In genomic region chr11:78827546-78827945, GRCm38 (mm10) we compare ENCODE assay signal across 8 mouse cellular contexts. TPM values are rescaled to one million over a fixed set of nuclear protein-coding genes. Genes with fewer than 3 reads are reported as not detected.
DNase-seq lines count a peak whose midpoint lies in the region; ATAC-seq lines count a peak whose summit lies in the region.

No protein-coding gene starts in this region.

- H3K4me2 ChIP-seq in hindbrain, embryonic 11.5 days (replicated peaks; ENCODE audit: low read depth, low read length): no peak overlapping the region
- peak overlapping the region; percentile 67 for H3K4me2 ChIP-seq in forebrain, embryonic 12.5 days
- peak overlapping the region; percentile 47; the same call in 1 of the 2 replicates for H3K4me2 ChIP-seq in midbrain, embryonic 11.5 days

- no peak for ATAC-seq in hindbrain, embryonic 11.5 days (ENCODE audit: low FRiP score)
- 0 out of 2 replicates have a peak, but pooled peaks have one; percentile 1 for ATAC-seq in forebrain, embryonic 12.5 days (ENCODE audit: low FRiP score)
- no peak for ATAC-seq in midbrain, embryonic 11.5 days (ENCODE audit: low FRiP score)
- ATAC-seq in granulocyte monocyte progenitor cell, adult 5-6 weeks (replicated peaks; ENCODE audit: poor library complexity, severe bottlenecking): no peak

- H3K9me3 ChIP-seq in hindbrain, embryonic 10.5 days: no peaks in the 10 kb centered on the region
- no peaks in the 10 kb centered on the region for H3K9me3 ChIP-seq in hindbrain, embryonic 11.5 days (ENCODE audit: control insufficient read depth, low read length)
- no peaks in the 10 kb centered on the region for H3K9me3 ChIP-seq in forebrain, embryonic 12.5 days
- no peaks in the 10 kb centered on the region for H3K9me3 ChIP-seq in midbrain, embryonic 11.5 days (ENCODE audit: control insufficient read depth, low read length)

- no peak for DNase-seq in hindbrain, embryonic 10.5 days (ENCODE audit: low spot score)
- no peak for DNase-seq in hindbrain, embryonic 11.5 days (ENCODE audit: low spot score)
- DNase-seq in ES-CJ7 (ENCODE audit: low read depth, low spot score): peak; percentile 35
- no peak for DNase-seq in midbrain, embryonic 11.5 days (ENCODE audit: low spot score, missing footprints)
- DNase-seq in embryo, embryonic 10 days (ENCODE audit: low spot score): no peak
- no peak for DNase-seq in embryo, embryonic 10.5 days (ENCODE audit: low spot score)

- no peaks in the 10 kb centered on the region for H3K27me3 ChIP-seq in hindbrain, embryonic 10.5 days (ENCODE audit: insufficient read depth, poor library complexity, severe bottlenecking)
- no peaks in the 10 kb centered on the region for H3K27me3 ChIP-seq in hindbrain, embryonic 11.5 days (ENCODE audit: control insufficient read depth, insufficient read depth, low read length)
- H3K27me3 ChIP-seq in forebrain, embryonic 12.5 days: no peaks in the 10 kb centered on the region
- H3K27me3 ChIP-seq in midbrain, embryonic 11.5 days (ENCODE audit: control insufficient read depth, insufficient read depth, low read length): no peaks in the 10 kb centered on the region

- no peak overlapping the region for H3K9ac ChIP-seq in hindbrain, embryonic 11.5 days (ENCODE audit: low read depth, low read length)
- H3K9ac ChIP-seq in forebrain, embryonic 12.5 days: 0 out of 2 replicates have a peak overlapping the region, but pooled peaks have one; percentile 73
- H3K9ac ChIP-seq in midbrain, embryonic 11.5 days (ENCODE audit: low read length): no peak overlapping the region

- H3K4me3 ChIP-seq in hindbrain, embryonic 10.5 days: peak overlapping the region; percentile 61
- no peak overlapping the region for H3K4me3 ChIP-seq in hindbrain, embryonic 11.5 days (ENCODE audit: low read depth, low read length)
- H3K4me3 ChIP-seq in forebrain, embryonic 12.5 days (replicated peaks): peak overlapping the region; percentile 69; the same call in 1 of the 2 replicates
- H3K4me3 ChIP-seq in midbrain, embryonic 11.5 days (ENCODE audit: low read depth, low read length): no peak overlapping the region

- no peaks in the 10 kb centered on the region for H3K36me3 ChIP-seq in hindbrain, embryonic 10.5 days
- no peaks in the 10 kb centered on the region for H3K36me3 ChIP-seq in hindbrain, embryonic 11.5 days (ENCODE audit: control insufficient read depth, insufficient read depth, low read length)
- no peaks in the 10 kb centered on the region for H3K36me3 ChIP-seq in forebrain, embryonic 12.5 days (replicated peaks)
- no peaks in the 10 kb centered on the region for H3K36me3 ChIP-seq in midbrain, embryonic 11.5 days (ENCODE audit: control insufficient read depth, insufficient read depth, low read length)

- H3K4me1 ChIP-seq in hindbrain, embryonic 10.5 days (replicated peaks): peaks cover 78% of the 10 kb centered on the region
- no peaks in the 10 kb centered on the region; the same call in 1 of the 2 replicates for H3K4me1 ChIP-seq in hindbrain, embryonic 11.5 days (replicated peaks; ENCODE audit: control insufficient read depth, insufficient read depth, low read length)
- peaks cover 41% of the 10 kb centered on the region for H3K4me1 ChIP-seq in forebrain, embryonic 12.5 days
- peaks cover 13% of the 10 kb centered on the region for H3K4me1 ChIP-seq in midbrain, embryonic 11.5 days (ENCODE audit: control insufficient read depth, insufficient read depth, low read length)

- peak overlapping the region; percentile 87; the same call in 1 of the 2 replicates for H3K27ac ChIP-seq in hindbrain, embryonic 10.5 days
- H3K27ac ChIP-seq in hindbrain, embryonic 11.5 days (ENCODE audit: low read depth, low read length): no peak overlapping the region
- H3K27ac ChIP-seq in forebrain, embryonic 12.5 days: no peak overlapping the region
- H3K27ac ChIP-seq in midbrain, embryonic 11.5 days (ENCODE audit: low read depth, low read length): no peak overlapping the region

- 44% methylated on average over 7 of the region's 7 CpGs for WGBS in hindbrain, embryonic 10.5 days
- WGBS in hindbrain, embryonic 11.5 days: 42% methylated on average over 7 of the region's 7 CpGs
- 34% methylated on average over 7 of the region's 7 CpGs for WGBS in forebrain, embryonic 12.5 days
- 41% methylated on average over 7 of the region's 7 CpGs for WGBS in midbrain, embryonic 11.5 days

RNA-seq across cellular contexts. Expression of gene Lyrm9, which starts 1.2 kb away (rescaled TPM):
- polyA plus RNA-seq in hindbrain, embryonic 10.5 days (2016; fragmentation: Nextera tagmentation; extraction: Ambion mirVana): 19.8 and 23.9 TPM in 2 replicates
- polyA plus RNA-seq in hindbrain, embryonic 11.5 days (2014; fragmentation: Nextera tagmentation; extraction: Ambion mirVana): 16.6 and 19.8 TPM in 2 replicates
- 24.8 and 26.0 TPM in 2 replicates for polyA plus RNA-seq in forebrain, embryonic 12.5 days (2016; fragmentation: Nextera tagmentation; extraction: Ambion mirVana)
- polyA plus RNA-seq in midbrain, embryonic 11.5 days (2014; fragmentation: Nextera tagmentation; extraction: Ambion mirVana): 15.4 and 15.9 TPM in 2 replicates
- 14.3 and 16.8 TPM in 2 replicates for total RNA-seq in granulocyte monocyte progenitor cell, adult 5-6 weeks (2014; fragmentation: Nextera tagmentation)
- 45.2 and 102 TPM in 2 replicates for total RNA-seq in granulocyte monocyte progenitor cell, adult 5-6 weeks (2017)

Comparison
In these comparisons a context has a peak if more than half of its experiments do, and no peak if none do; other contexts are left out.
1. H3K4me3 ChIP-seq: peak in hindbrain, embryonic 10.5 days (single experiment) and forebrain, embryonic 12.5 days (single experiment); none in hindbrain, embryonic 11.5 days (single experiment) and midbrain, embryonic 11.5 days (single experiment).